Mouse (Mus musculus) heart, embryonic 16.5 days (tissue): Measurements from ENCODE around the gene Micu2. TPM values are rescaled to one million over a fixed set of nuclear protein-coding genes. Genes with fewer than 3 reads are reported as not detected.

ENCODE experiments used
- ATAC-seq: fragments of 200-750 bp; cut with Nextera tagmentation; replicated peaks from 2 replicates; pipeline ENCODE4 v1.8.0; 2017; ENCODE audit warnings: moderate number of reproducible peaks; ENCODE audit not compliant: insufficient read depth, low FRiP score; ENCODE audit errors: extremely low read depth
- H3K27ac ChIP-seq: fragments of 300-500 bp; sonication (generic); 2 replicates; pipeline ENCODE4 v1.5.1; 2014; ENCODE audit warnings: mild to moderate bottlenecking, low read length, control low read depth, moderate library complexity
- H3K27me3 ChIP-seq: fragments of 300-500 bp; sonication (generic); 2 replicates; pipeline ENCODE4 v1.6.1; 2014; ENCODE audit warnings: low read length, mixed read lengths; ENCODE audit not compliant: control insufficient read depth, insufficient read depth
- H3K36me3 ChIP-seq: fragments of 300-500 bp; sonication (generic); 2 replicates; pipeline ENCODE4 v1.6.1; 2014; ENCODE audit not compliant: control insufficient read depth, insufficient read depth
- H3K4me1 ChIP-seq: fragments of 300-500 bp; sonication (generic); 2 replicates; pipeline ENCODE4 v1.6.1; 2014; ENCODE audit warnings: low read length, mixed read lengths; ENCODE audit not compliant: control insufficient read depth, insufficient read depth
- H3K4me2 ChIP-seq: fragments of 300-500 bp; sonication (generic); 2 replicates; pipeline ENCODE4 v1.6.1; 2014; ENCODE audit warnings: low read depth, mild to moderate bottlenecking, control low read depth, low read length
- H3K4me3 ChIP-seq: fragments of 300-500 bp; sonication (generic); 2 replicates; pipeline ENCODE4 v1.5.1; 2014; ENCODE audit warnings: mild to moderate bottlenecking, control low read depth, low read length
- H3K9ac ChIP-seq: fragments of 300-500 bp; sonication (generic); 2 replicates; pipeline ENCODE4 v1.6.1; 2014; ENCODE audit warnings: low read length, control low read depth
- H3K9me3 ChIP-seq: fragments of 300-500 bp; sonication (generic); replicated peaks from 2 replicates; pipeline ENCODE4 v1.6.1; 2016; ENCODE audit warnings: low read length; ENCODE audit not compliant: control insufficient read depth
- WGBS: fragments of 180-500 bp; shearing (Covaris S2); extraction: QIAGEN DNeasy Blood & Tissue Kit; methylation state at CpG from one replicate; pipeline ENCODE4 v1.1.7; 2014; 5-methylcytosine and 5-hydroxymethylcytosine counted together
- polyA plus RNA-seq: library from polyadenylated mRNA; unstranded; fragments of >200 nt; fragmentation: Nextera tagmentation; extraction: Ambion mirVana; gene quantifications from 2 replicates; pipeline ENCODE4 v1.2.1, GENCODE M21; 2015

Micu2 gene
- polyA plus RNA-seq, 1 experiment from 2014 or later, result 88.7 TPM

DNA sequence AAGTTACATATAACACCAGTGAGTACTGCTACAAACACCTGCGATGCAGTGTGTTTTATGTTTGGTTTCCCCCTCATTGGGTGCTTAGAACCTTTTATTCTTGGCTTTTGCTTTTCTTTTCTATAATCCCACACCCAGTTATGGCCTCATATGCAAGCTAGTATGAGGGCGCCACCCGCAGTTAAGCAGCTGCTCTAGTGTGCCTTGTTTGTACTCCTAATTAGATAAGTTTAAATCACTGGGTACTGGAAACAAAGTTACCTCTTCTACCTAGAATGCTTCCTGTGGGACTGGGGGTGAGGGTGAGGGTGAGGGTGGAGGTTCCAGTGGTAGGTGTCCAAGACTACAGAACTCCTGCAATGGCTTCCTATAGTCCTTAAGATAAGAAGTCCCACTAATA, 2.9 kb downstream of the Micu2 start:
- Histone ChIP-seq H3K36me3 (peaks cover 4% of the 10 kb centered on the region; the same call in 1 of the 2 replicates), H3K27me3 (no peaks in the 10 kb centered on the region), H3K4me1 (peaks cover 16% of the 10 kb centered on the region), H3K4me3 (no peak overlapping the region), H3K4me2 (no peak overlapping the region), H3K9me3 (peaks cover 3% of the 10 kb centered on the region; the same call in 1 of the 2 replicates), H3K9ac (no peak overlapping the region), H3K27ac (no peak overlapping the region)
- WGBS, result 94% methylated on average over 3 of the region's 3 CpGs
- no peak for ATAC-seq

DNA sequence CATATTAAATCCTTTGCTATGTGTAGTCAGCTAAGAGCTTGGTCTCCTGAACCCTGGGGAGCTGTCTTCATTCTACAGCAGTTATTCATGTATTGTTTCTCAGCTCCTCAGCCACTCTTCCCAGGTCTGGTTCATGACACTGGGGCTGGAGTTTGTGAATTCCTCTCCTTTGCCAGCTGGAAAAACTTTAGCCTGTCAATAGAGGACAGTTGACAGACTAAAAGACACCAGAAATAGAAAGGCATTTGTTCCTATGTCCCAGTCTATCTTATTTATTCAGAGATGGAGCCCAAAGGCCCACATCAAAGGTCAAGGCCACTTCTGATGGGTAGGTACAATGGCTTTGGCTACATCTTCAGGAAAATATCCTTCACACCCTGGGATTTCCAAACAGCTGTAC, 7.3 kb downstream of the Micu2 start:
- Histone ChIP-seq H3K9ac (no peak overlapping the region), H3K27me3 (no peaks in the 10 kb centered on the region), H3K36me3 (peaks cover 17% of the 10 kb centered on the region), H3K4me1 (peaks cover 6% of the 10 kb centered on the region; the same call in 1 of the 2 replicates), H3K4me3 (no peak overlapping the region), H3K27ac (no peak overlapping the region; the same call in 1 of the 2 replicates), H3K9me3 (peaks cover 5% of the 10 kb centered on the region), H3K4me2 (no peak overlapping the region)
- ATAC-seq, result no peak; the same call in 1 of the 2 replicates

GRCm38 (mm10) chr14:57989162-57989561, 9.9 kb downstream of the Micu2 start:
- Histone ChIP-seq H3K36me3 (peaks cover 17% of the 10 kb centered on the region), H3K27ac (no peak overlapping the region), H3K4me3 (no peak overlapping the region), H3K4me2 (no peak overlapping the region), H3K9me3 (peaks cover 5% of the 10 kb centered on the region), H3K9ac (no peak overlapping the region), H3K27me3 (no peaks in the 10 kb centered on the region), H3K4me1 (peaks cover 6% of the 10 kb centered on the region; the same call in 1 of the 2 replicates)
- 91% methylated on average over 2 of the region's 2 CpGs for WGBS
- no peak for ATAC-seq

DNA sequence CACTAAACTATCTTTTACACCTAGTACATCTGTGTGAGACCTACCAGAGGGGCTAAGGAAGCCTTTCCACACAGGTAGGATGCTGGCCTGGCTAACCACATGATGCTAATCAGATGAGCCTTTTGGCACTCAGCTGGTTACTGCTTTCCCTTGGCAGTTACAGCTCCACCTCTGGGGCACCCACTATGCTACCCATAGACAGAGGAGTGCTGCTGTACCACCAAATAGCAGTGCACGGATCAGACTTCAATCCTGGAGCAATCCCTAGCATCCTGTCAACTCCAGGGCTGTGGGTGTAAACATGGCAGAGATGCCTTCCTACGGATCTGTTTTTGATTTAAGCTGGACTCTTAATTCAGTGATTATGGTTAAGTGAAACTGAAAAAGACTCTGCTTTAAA, 13.3 kb downstream of the Micu2 start:
- Histone ChIP-seq H3K9ac (no peak overlapping the region), H3K9me3 (peaks cover 2% of the 10 kb centered on the region; the same call in 1 of the 2 replicates), H3K4me1 (peaks cover 2% of the 10 kb centered on the region), H3K4me3 (no peak overlapping the region), H3K27ac (no peak overlapping the region), H3K27me3 (no peaks in the 10 kb centered on the region), H3K36me3 (peaks cover 13% of the 10 kb centered on the region), H3K4me2 (no peak overlapping the region)
- WGBS, result 78% methylated on average over 2 of the region's 2 CpGs
- no peak for ATAC-seq

- Histone ChIP-seq H3K9me3 (no peaks in the 10 kb centered on the region), H3K36me3 (0 out of 2 replicates have a peak, but pooled peaks cover 4% of the 10 kb centered on the region), H3K4me2 (no peak overlapping the region), H3K4me1 (peaks cover 19% of the 10 kb centered on the region), H3K27ac (no peak overlapping the region), H3K4me3 (no peak overlapping the region), H3K27me3 (no peaks in the 10 kb centered on the region), H3K9ac (no peak overlapping the region)
- ATAC-seq, result no peak
- WGBS, result 46% methylated on average over 7 of the region's 7 CpGs
Measured at GRCm38 (mm10) chr14:57982450-57982849, 16.6 kb downstream of the Micu2 start.

DNA sequence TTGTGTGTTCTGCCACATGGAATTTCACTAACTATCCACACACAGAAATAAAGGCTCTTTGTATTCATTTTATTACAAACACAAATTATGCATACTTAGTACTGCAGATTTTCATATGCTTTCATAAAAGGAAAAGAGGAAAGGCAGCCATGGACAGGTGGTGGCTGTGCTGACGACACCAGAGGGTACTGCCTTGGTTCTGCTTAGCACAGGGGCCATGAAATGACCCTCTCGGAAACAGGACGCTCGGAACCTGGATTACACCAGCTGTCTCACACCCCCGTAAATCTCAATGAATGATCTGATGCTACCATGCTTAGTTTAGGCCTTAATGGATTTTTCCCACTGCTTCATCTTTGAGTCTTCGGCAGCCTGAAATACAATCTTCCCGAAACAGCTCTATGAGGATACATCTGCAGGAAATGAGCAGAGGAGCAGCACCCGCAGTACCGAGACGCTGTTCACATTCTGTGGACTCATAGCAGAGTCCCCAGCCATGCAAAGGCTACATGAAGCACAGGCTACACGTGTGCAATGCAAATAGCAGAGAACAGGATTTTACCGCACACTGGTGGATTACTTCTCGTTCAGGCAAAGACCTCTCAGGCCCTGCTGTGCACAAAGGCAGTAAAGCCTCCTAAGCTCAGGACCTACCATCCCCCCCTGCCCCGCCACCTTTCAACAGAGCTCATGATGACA, 17.2 kb downstream of the Micu2 start:
- no peak; the same call in 1 of the 2 replicates for ATAC-seq
- no peak overlapping the region for H3K9ac ChIP-seq
- no peak overlapping the region for H3K27ac ChIP-seq

GRCm38 (mm10) chr14:57980776-57981175, 18.3 kb downstream of the Micu2 start:
- Histone ChIP-seq H3K36me3 (no peaks in the 10 kb centered on the region), H3K9me3 (no peaks in the 10 kb centered on the region), H3K9ac (no peak overlapping the region), H3K4me2 (no peak overlapping the region), H3K27ac (no peak overlapping the region), H3K27me3 (no peaks in the 10 kb centered on the region), H3K4me1 (peaks cover 20% of the 10 kb centered on the region), H3K4me3 (no peak overlapping the region)
- ATAC-seq, result no peak
- WGBS, result 64% methylated on average over 8 of the region's 8 CpGs

More for the DNA sequence above, 17.2 kb downstream of the Micu2 start:
- no peaks in the 10 kb centered on the region for H3K9me3 ChIP-seq
- H3K36me3 ChIP-seq, result no peaks in the 10 kb centered on the region
- whole genome bisulfite sequencing, result 54% methylated on average over 14 of the region's 14 CpGs
- H3K27me3 ChIP-seq, result no peaks in the 10 kb centered on the region
- H3K4me1 ChIP-seq, result peaks cover 19% of the 10 kb centered on the region
- no peak overlapping the region for H3K4me3 ChIP-seq
- no peak overlapping the region for H3K4me2 ChIP-seq

GRCm38 (mm10) chr14:57980179-57980578, 18.9 kb downstream of the Micu2 start:
- H3K4me2 ChIP-seq, result no peak overlapping the region
- no peaks in the 10 kb centered on the region for H3K9me3 ChIP-seq
- WGBS, result 26% methylated on average over 3 of the region's 3 CpGs
- peak; percentile 45; the same call in 1 of the 2 replicates for ATAC-seq
- H3K4me1 ChIP-seq, result peaks cover 21% of the 10 kb centered on the region
- no peaks in the 10 kb centered on the region for H3K36me3 ChIP-seq
- H3K27me3 ChIP-seq, result no peaks in the 10 kb centered on the region
- H3K4me3 ChIP-seq, result no peak overlapping the region
- no peak overlapping the region for H3K9ac ChIP-seq
- no peak overlapping the region for H3K27ac ChIP-seq

DNA sequence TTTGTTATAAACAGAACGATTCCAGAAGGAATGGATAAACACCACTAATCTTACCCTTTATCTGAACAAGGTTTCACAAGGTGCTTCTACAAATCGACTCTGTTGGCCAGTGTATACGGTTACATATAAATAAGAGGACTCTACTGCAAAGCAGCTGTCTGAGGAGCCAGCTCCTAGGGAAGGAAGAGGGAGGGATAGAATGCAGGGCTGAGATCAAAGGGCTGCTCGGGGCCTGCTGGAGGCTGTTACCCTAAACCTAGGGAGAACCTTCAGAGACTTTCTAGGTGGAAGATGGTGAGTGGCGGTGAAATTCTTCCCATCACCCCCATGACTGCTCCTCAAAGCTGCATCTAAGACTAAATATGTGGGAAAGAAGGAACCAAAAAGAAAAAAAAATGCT, 20.9 kb downstream of the Micu2 start:
- no peak overlapping the region for H3K4me2 ChIP-seq
- WGBS, result 52% methylated on average over 5 of the region's 5 CpGs
- no peaks in the 10 kb centered on the region for H3K27me3 ChIP-seq
- no peak overlapping the region for H3K4me3 ChIP-seq
- H3K9me3 ChIP-seq, result no peaks in the 10 kb centered on the region
- no peak for ATAC-seq
- H3K4me1 ChIP-seq, result peaks cover 21% of the 10 kb centered on the region
- H3K27ac ChIP-seq, result no peak overlapping the region
- H3K9ac ChIP-seq, result no peak overlapping the region
- H3K36me3 ChIP-seq, result no peaks in the 10 kb centered on the region
